Mouse (Mus musculus): Measurements from ENCODE around the gene Cacna2d4. TPM values are rescaled to one million over a fixed set of nuclear protein-coding genes. Genes with fewer than 3 reads are reported as not detected.

Gene Cacna2d4
- total RNA-seq, 2 experiments from 2014 or later, result 0.87 to 3.1 TPM

GRCm38 (mm10) chr6:119219237-119219870 is 17.0 kb upstream of the Cacna2d4 start:
- no peak for DNase-seq
- intact Hi-C loops (cut with DNase I), result loop anchor here (5.0 kb wide), 1 partner anchor 213 kb away; no protein-coding TSS in a partner anchor

- intact Hi-C loops (cut with DNase I), result loop anchor here (2.0 to 5.0 kb wide), 2 partner anchors 62 to 127 kb away; no protein-coding TSS in a partner anchor
- no peak for DNase-seq
These were observed 16.0 kb upstream of the Cacna2d4 start for GRCm38 (mm10) chr6:119220297-119220696.

GRCm38 (mm10) chr6:119224451-119225195 is 11.7 kb upstream of the Cacna2d4 start:
- intact Hi-C loops (cut with DNase I), result loop anchor here (5.0 kb wide), 1 partner anchor 58 kb away; no protein-coding TSS in a partner anchor
- DNase-seq, result no peak

GRCm38 (mm10) chr6:119225226-119225625 is 11.1 kb upstream of the Cacna2d4 start:
- DNase-seq, result no peak
- intact Hi-C loops (cut with DNase I), result no loop called here

- intact Hi-C loops (cut with DNase I), result no loop called here
- DNase-seq, result no peak
These were observed 10.6 kb upstream of the Cacna2d4 start for GRCm38 (mm10) chr6:119225731-119226130.

- intact Hi-C loops (cut with DNase I), result loop anchor here (1.0 kb wide), 1 partner anchor 15 kb away; no protein-coding TSS in a partner anchor
- DNase-seq, result no peak
These were observed 9.3 kb upstream of the Cacna2d4 start for GRCm38 (mm10) chr6:119227001-119227400.

GRCm38 (mm10) chr6:119228861-119229603 is 7.3 kb upstream of the Cacna2d4 start:
- intact Hi-C loops (cut with DNase I), result no loop called here
- DNase-seq, result no peak

GRCm38 (mm10) chr6:119233066-119233465 is 3.3 kb upstream of the Cacna2d4 start:
- intact Hi-C loops (cut with DNase I), result loop anchor here (2.0 kb wide), 1 partner anchor 68 kb away; no protein-coding TSS in a partner anchor

GRCm38 (mm10) chr6:119235441-119235840 is 885 bp upstream of the Cacna2d4 start:
- DNase-seq, result no peak
- intact Hi-C loops (cut with DNase I), result no loop called here

More at GRCm38 (mm10) chr6:119233066-119233465, 3.3 kb upstream of the Cacna2d4 start:
- DNase-seq, result no peak

- DNase-seq, result no peak
- intact Hi-C loops (cut with DNase I), result no loop called here
These were observed 1.2 kb downstream of the Cacna2d4 start for GRCm38 (mm10) chr6:119237427-119237989.

GRCm38 (mm10) chr6:119239341-119240005 is 3.1 kb downstream of the Cacna2d4 start:
- no peak for DNase-seq
- intact Hi-C loops (cut with DNase I), result no loop called here

GRCm38 (mm10) chr6:119240256-119240655 is 3.9 kb downstream of the Cacna2d4 start:
- DNase-seq, result no peak
- intact Hi-C loops (cut with DNase I), result no loop called here

GRCm38 (mm10) chr6:119240871-119241705 is 4.8 kb downstream of the Cacna2d4 start:
- intact Hi-C loops (cut with DNase I), result no loop called here
- no peak for DNase-seq

GRCm38 (mm10) chr6:119246082-119246481 is 9.8 kb downstream of the Cacna2d4 start:
- DNase-seq, result no peak
- intact Hi-C loops (cut with DNase I), result no loop called here

- intact Hi-C loops (cut with DNase I), result no loop called here
- DNase-seq, result no peak
These were observed 12.3 kb downstream of the Cacna2d4 start for GRCm38 (mm10) chr6:119248578-119248977.

GRCm38 (mm10) chr6:119249726-119250125 is 13.4 kb downstream of the Cacna2d4 start:
- DNase-seq, result no peak

GRCm38 (mm10) chr6:119251704-119252103 is 15.4 kb downstream of the Cacna2d4 start:
- intact Hi-C loops (cut with DNase I), result no loop called here
- DNase-seq, result no peak

More at GRCm38 (mm10) chr6:119249726-119250125, 13.4 kb downstream of the Cacna2d4 start:
- intact Hi-C loops (cut with DNase I), result no loop called here

- no peak for DNase-seq
- intact Hi-C loops (cut with DNase I), result no loop called here
These were observed 40.4 kb downstream of the Cacna2d4 start for GRCm38 (mm10) chr6:119276713-119277112.

- intact Hi-C loops (cut with DNase I), result loop anchor here (5.0 kb wide), 1 partner anchor 58 kb away; no protein-coding TSS in a partner anchor
- DNase-seq, result no peak
These were observed 44.4 kb downstream of the Cacna2d4 start for GRCm38 (mm10) chr6:119280761-119281160.
